Mouse (Mus musculus) gastrocnemius, postnatal 25 days (tissue): ENCODE results near the gene Arhgap28. TPM values are rescaled to one million over a fixed set of nuclear protein-coding genes. Genes with fewer than 3 reads are reported as not detected.
A peak's percentile ranks its signal among the peaks of the same experiment; 100 is the strongest.

Experiments used
- DNase-seq: peaks from one replicate; pipeline ENCODE4 v3.0.0; 2022
- total RNA-seq, 2 experiments: library from RNA; stranded (reverse); gene quantifications; 1 replicate in 1 of 2; 2 replicates in 1 of 2; pipeline ENCODE4 v1.2.3; 2021

Arhgap28 gene
- total RNA-seq, 2 experiments from 2014 or later, result 1.1 to 1.6 TPM

DNA sequence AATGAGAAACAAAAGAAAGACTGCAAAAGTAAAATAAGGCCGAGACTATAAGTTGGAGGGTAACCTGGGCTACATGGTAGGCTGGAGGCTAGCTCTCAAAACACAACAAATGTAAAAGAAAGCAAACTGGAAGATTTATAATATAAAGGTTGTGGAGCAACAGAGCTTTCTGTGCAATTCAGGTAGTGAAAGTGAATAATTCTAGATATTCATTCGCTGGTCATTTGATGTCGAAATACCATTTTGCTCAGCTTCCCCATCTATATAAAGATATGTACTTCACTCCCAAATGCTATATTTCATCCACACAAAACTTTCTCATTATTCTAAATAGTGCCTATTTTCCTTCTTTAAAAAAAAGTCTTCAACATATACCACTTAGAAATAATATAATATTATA is 66.9 kb downstream of the Arhgap28 start:
- no peak for DNase-seq

- no peak for DNase-seq
Measured at GRCm38 (mm10) chr17:67935556-67935955, 68.4 kb downstream of the Arhgap28 start.

DNA sequence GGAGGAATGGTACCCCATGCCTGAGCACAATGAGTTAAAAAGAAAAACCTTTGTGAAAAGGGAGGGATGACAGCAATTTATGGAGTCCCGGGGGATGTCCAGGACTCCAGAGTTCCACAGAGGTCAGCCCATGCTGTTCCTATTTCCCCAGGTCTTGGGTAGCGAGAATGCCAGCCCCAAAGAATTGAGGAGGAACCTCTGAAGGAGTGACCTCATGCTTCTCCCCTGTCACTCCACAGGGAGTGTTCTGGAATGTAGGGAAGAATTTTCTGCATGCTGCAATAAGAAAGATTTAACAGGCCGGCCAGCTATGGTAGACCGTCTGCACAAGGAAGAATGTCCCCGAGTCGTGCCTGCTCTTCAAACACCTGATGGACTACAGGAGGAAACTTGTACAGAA is 72.5 kb downstream of the Arhgap28 start:
- DNase-seq, result no peak

DNA sequence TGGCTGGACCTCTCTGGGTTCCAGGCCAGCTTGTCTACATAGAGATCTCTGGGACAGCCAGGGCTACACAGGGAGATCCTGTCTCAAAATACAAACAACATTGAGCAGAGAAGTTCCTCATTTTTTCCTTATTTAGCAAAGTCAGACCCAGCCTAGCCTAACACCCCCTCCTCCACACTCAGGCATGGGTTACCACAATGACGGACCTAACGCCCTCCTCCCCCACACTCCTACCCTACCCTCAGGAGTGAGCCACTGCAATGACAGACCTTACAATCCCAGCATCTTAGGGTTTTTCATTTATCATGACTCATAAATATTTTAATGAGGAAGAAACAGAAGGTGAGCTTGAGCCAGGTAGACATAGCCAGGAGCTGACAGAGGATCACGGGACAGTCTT is 73.0 kb downstream of the Arhgap28 start:
- DNase-seq, result no peak

- no peak for DNase-seq
Measured at GRCm38 (mm10) chr17:67930467-67930866, 73.5 kb downstream of the Arhgap28 start.

GRCm38 (mm10) chr17:67928280-67928679 is 75.6 kb downstream of the Arhgap28 start:
- DNase-seq, result no peak

DNA sequence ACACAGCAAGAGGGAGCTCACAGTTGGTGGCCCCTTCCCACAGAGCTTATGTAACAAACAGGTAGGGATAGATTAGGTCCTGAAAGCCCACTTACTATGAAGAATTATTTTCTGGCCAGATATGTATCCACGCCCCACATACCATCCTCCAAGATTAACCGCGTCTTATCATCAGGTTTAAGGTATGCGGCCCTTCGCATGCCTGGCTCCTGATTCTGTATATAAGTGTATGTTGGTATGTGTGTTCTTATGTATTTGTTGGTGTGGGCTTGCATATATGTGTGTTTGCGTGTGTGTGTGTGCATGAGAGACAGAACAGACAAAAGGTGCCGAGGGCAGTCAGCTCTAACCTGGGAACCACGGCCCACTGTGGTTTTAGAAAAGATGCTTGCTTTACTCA is 76.1 kb downstream of the Arhgap28 start:
- no peak for DNase-seq

- no peak for DNase-seq
Measured at GRCm38 (mm10) chr17:67919959-67920358, 84.0 kb downstream of the Arhgap28 start.

DNA sequence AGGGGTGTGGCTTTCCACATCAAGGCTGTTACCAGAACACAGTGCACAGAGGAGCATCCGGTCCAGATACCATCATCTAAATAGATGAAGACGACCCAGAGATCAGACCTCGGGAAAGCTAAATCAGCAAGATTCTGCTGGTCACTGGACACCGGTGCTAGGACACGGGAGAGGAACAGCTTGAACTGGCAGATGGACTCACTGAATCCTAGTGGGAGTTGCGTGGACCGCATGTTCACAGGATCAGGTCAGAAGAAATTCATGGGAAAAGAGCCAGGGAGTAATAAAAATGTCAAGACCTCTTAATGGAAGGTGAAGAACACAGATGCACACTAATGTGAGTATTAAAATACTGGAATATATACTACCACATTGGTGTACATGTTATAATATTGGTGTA is 85.7 kb downstream of the Arhgap28 start:
- no peak for DNase-seq

- no peak for DNase-seq
Measured at GRCm38 (mm10) chr17:67916901-67917300, 87.0 kb downstream of the Arhgap28 start.

DNA sequence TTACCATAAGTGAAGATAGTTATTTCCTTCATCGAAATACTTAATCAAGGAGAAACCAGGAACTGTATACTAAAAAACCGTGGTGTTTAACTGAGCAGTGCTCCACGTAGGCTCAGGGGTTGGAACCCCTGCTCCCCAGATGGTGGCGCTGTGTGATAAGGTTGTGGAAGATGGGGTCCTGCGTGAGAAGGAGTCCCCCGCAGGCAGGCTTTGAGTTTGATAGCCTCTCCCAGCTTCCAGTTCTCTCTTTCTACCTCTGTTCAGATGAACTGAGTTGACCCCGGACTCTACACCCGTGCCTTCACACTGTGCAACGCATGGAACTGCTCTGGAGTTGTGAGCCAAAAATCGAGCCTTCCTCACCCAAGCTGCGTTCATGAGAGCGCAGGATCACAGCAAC is 91.3 kb downstream of the Arhgap28 start:
- peak; percentile 20 for DNase-seq

DNA sequence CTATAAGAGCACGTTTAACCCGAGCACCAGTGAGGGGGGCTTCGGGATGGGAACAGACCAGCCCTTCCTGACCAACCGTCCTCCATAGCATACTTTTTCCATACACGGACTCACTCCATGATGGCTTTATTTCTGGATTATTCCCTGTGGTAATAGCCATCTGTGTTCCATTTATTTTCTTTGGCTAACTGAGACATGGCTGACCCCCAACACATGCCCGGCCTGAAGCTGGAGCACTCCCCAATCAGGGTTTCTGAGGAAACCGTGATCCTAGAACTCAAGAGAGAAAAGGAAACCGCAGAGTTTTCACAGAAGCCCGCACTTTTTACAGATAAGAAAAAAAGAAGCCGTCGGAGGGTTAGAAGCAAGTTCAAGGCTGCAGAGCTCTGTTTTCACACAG is 91.9 kb downstream of the Arhgap28 start:
- no peak for DNase-seq

GRCm38 (mm10) chr17:67908537-67908936 is 95.4 kb downstream of the Arhgap28 start:
- no peak for DNase-seq

DNA sequence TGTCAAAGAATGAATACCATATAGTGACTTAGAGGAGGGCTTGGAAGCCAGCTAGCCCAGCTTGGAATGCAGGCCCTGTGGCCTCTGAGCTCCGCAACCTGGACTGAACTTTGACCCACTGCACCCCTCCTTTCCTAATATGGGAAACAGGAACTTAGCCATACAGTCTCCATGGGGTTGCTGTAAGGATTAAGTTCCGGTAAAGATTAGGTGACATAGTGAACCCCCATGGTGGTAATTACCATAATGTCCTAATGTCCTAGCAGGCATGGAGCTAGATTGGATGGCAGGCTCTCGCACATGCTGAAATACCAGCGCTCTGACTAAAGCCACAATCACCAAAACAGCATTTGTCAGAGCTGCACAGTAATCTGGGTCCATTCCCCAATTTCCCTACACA is 95.8 kb downstream of the Arhgap28 start:
- no peak for DNase-seq

GRCm38 (mm10) chr17:67907532-67908054 is 96.3 kb downstream of the Arhgap28 start:
- DNase-seq, result no peak

GRCm38 (mm10) chr17:67906236-67906635 is 97.7 kb downstream of the Arhgap28 start:
- no peak for DNase-seq

- DNase-seq, result no peak
Measured at GRCm38 (mm10) chr17:67904315-67904944, 99.5 kb downstream of the Arhgap28 start.

GRCm38 (mm10) chr17:67902847-67903246 is 101.1 kb downstream of the Arhgap28 start:
- no peak for DNase-seq

- no peak for DNase-seq
Measured at GRCm38 (mm10) chr17:67901161-67901560, 102.8 kb downstream of the Arhgap28 start.

DNA sequence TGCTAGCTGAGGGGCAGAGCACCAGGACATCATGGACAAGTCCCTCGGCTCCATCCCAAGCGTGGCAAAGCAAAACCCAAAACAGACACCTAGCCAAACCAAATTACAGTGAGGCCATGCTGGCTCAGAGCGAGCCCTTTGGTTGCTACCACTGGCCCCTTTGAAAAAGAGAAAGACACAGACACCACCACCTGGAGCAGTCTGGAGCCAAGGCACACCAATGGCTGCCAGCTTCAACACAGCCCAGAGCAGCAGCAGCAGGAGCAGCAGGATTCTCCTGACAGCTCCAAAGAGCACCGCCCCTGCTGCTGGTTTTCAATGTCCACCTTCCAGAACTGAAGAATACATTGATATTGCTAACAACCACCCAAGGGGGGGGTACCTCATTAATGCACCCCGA is 104.5 kb downstream of the Arhgap28 start:
- no peak for DNase-seq

- DNase-seq, result no peak
Measured at GRCm38 (mm10) chr17:67896413-67896812, 107.5 kb downstream of the Arhgap28 start.

- no peak for DNase-seq
Measured at GRCm38 (mm10) chr17:67889481-67890325, 114.2 kb downstream of the Arhgap28 start.

GRCm38 (mm10) chr17:67888081-67888480 is 115.8 kb downstream of the Arhgap28 start:
- no peak for DNase-seq

DNA sequence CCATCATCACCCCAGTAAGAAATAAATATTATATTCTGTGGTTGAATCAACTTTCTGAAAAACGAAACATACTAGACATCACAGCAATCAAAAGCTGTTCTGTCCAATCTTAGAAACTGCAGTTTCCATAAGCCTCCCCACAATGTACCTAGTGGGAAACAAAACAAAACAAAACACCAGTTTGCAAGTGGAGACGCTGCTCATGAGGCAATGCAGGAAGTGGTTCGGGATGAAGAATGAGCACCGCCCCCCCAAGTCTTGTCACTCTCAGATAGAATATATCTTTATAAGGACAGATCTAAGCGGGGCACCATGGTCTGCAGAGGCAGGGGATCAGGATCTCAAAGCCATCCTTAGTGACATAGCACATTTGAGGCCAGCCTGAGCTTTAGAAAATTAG is 117.6 kb downstream of the Arhgap28 start:
- DNase-seq, result no peak
